Mouse (Mus musculus) liver, embryonic 11.5 days (tissue): Measurements from ENCODE around the gene Ybx2. TPM values are rescaled to one million over a fixed set of nuclear protein-coding genes. Genes with fewer than 3 reads are reported as not detected.
A peak's percentile ranks its signal among the peaks of the same experiment; 100 is the strongest.

Experiments
- ATAC-seq: fragments of 200-750 bp; cut with Nextera tagmentation; replicated peaks from 2 replicates; pipeline ENCODE4 v1.8.0; 2017; ENCODE audit warnings: moderate number of reproducible peaks, mild to moderate bottlenecking, moderate TSS enrichment, moderate library complexity; ENCODE audit not compliant: low FRiP score
- DNase-seq: peaks from one replicate; pipeline ENCODE4 v3.0.0-alpha.2; 2017; ENCODE audit warnings: low spot score
- H3K27ac ChIP-seq: fragments of 300-500 bp; sonication (generic); 2 replicates; pipeline ENCODE4 v1.5.1; 2014; ENCODE audit warnings: mild to moderate bottlenecking, low read depth, low read length, control low read depth
- H3K27me3 ChIP-seq: fragments of 300-500 bp; sonication (generic); replicated peaks from 2 replicates; pipeline ENCODE4 v1.6.1; 2014; ENCODE audit warnings: low read length, mixed read lengths; ENCODE audit not compliant: control insufficient read depth, insufficient read depth
- H3K36me3 ChIP-seq: fragments of 300-500 bp; sonication (generic); 2 replicates; pipeline ENCODE4 v1.6.1; 2014; ENCODE audit warnings: mild to moderate bottlenecking, low read length, moderate library complexity, mixed read lengths; ENCODE audit not compliant: control insufficient read depth, insufficient read depth
- H3K4me1 ChIP-seq: fragments of 300-500 bp; sonication (generic); replicated peaks from 2 replicates; pipeline ENCODE4 v1.6.1; 2014; ENCODE audit warnings: low read length, mixed read lengths; ENCODE audit not compliant: control insufficient read depth, insufficient read depth
- H3K4me2 ChIP-seq: fragments of 300-500 bp; sonication (generic); 2 replicates; pipeline ENCODE4 v1.6.1; 2014; ENCODE audit warnings: mild to moderate bottlenecking, control low read depth, moderate library complexity
- H3K4me3 ChIP-seq: fragments of 300-500 bp; sonication (generic); 2 replicates; pipeline ENCODE4 v1.5.1; 2014; ENCODE audit warnings: low read depth, low read length, control low read depth
- H3K9ac ChIP-seq: fragments of 300-500 bp; sonication (generic); 2 replicates; pipeline ENCODE4 v1.6.1; 2014; ENCODE audit warnings: low read depth, low read length, control low read depth
- H3K9me3 ChIP-seq: fragments of 300-500 bp; sonication (generic); 2 replicates; pipeline ENCODE4 v1.6.1; 2016; ENCODE audit warnings: low read length, inconsistent platforms, mixed read lengths; ENCODE audit not compliant: control insufficient read depth
- WGBS: fragments of 180-500 bp; shearing (Covaris S2); extraction: QIAGEN DNeasy Blood & Tissue Kit; methylation state at CpG from one replicate; pipeline ENCODE4 v1.1.7; 2014; 5-methylcytosine and 5-hydroxymethylcytosine counted together
- microRNA-seq: library from miRNA; unstranded; fragments of <30 nt; microRNA quantifications from one replicate; pipeline ENCODE4, GENCODE M21; 2017; ENCODE audit warnings: borderline number of aligned reads
- polyA plus RNA-seq: library from polyadenylated mRNA; unstranded; fragments of >200 nt; fragmentation: Nextera tagmentation; extraction: Ambion mirVana; gene quantifications from 2 replicates; pipeline ENCODE4 v1.2.1, GENCODE M21; 2014

Ybx2 gene
- polyA plus RNA-seq, 1 experiment from 2014 or later, result 1.7 TPM

DNA sequence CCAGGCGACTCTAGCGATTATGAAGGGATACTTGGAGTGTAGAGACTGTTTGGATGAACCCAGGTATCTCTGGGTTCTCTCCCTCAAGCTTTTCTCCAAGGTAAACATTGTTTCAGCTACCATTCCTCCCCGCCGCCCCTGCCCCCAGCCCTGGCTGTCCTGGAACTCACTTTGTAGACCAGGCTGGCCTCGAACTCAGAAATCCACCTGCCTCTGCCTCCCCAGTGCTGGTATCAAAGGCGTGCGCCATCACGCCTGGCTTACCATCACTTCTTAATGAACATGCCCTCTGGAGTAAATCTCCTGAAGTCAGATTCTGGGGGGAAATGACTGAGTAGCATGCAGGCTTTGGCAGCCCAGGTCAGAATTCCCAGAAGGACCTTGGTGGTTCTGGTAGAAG is 46.6 kb downstream of the Ybx2 start, which contains the start of gene Elp5:
Elp5 (minus strand) TSS at position 293 of the 400 bp plus-strand sequence.
- Histone ChIP-seq H3K4me1 (peaks cover 19% of the 10 kb centered on the region), H3K27ac (peak within 1 kb of the TSS; percentile 99), H3K27me3 (no peaks in the 10 kb centered on the region), H3K36me3 (peaks cover 26% of the 10 kb centered on the region), H3K4me3 (peak within 1 kb of the TSS; percentile 94), H3K4me2 (peak within 1 kb of the TSS; percentile 92), H3K9ac (peak within 1 kb of the TSS; percentile 92), H3K9me3 (no peaks in the 10 kb centered on the region)
- WGBS, result 49% methylated on average over 8 of the region's 8 CpGs
- no peak for ATAC-seq
- no peak for DNase-seq

DNA sequence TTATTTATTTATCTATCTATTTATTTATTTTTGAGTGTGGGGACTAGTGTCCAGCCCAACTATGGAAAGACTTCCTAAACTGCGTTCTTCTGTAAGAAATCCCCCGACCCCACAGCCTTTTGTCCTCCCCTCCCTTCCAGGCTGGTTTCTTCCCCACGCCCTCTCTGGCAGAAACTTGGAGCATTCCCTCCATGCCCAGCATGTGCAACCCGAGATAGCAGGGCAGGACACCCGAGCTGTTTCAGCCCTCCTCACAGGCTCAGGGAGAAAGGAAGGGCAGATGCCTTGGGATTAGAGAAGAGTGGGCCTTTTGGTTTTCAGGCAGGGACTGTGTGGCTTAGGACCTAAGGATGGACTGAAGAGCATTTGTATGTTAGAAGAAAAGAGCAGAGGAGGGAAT is 47.3 kb downstream of the Ybx2 start:
- DNase-seq, result no peak
- H3K9ac ChIP-seq, result peak overlapping the region; percentile 92
- peaks cover 19% of the 10 kb centered on the region for H3K4me1 ChIP-seq
- peak overlapping the region; percentile 92 for H3K4me2 ChIP-seq
- H3K36me3 ChIP-seq, result peaks cover 26% of the 10 kb centered on the region
- no peak for ATAC-seq
- 41% methylated on average over 5 of the region's 5 CpGs for WGBS
- H3K27me3 ChIP-seq, result no peaks in the 10 kb centered on the region
- peak overlapping the region; percentile 94 for H3K4me3 ChIP-seq
- peak overlapping the region; percentile 45; the same call in 1 of the 2 replicates for H3K27ac ChIP-seq
- H3K9me3 ChIP-seq, result no peaks in the 10 kb centered on the region

DNA sequence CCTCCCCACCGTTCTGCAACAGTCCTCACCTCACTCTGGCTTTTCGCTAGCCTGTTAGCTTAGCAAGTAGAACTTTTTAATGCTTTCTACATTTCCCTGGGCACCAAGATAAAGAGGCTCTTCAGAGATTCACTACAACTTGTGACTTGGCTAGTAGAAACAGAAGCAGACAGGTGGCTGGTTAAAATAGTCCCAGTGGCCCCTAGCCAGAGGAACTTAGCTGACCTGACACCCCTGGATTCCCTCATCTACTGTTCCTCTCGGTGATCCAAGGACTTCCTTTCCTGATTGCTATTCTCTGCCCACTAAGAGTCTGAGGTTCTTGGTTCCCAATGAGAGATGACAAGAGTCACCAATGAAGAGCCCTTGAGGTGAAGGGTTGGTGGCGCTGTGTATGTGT is 47.8 kb downstream of the Ybx2 start:
- Histone ChIP-seq H3K36me3 (peaks cover 27% of the 10 kb centered on the region), H3K9me3 (no peaks in the 10 kb centered on the region), H3K9ac (peak overlapping the region; percentile 92; the same call in 1 of the 2 replicates), H3K4me1 (peaks cover 19% of the 10 kb centered on the region), H3K27me3 (no peaks in the 10 kb centered on the region), H3K27ac (peak overlapping the region; percentile 45; the same call in 1 of the 2 replicates), H3K4me2 (peak overlapping the region; percentile 92), H3K4me3 (peak overlapping the region; percentile 94)
- 78% methylated on average over 4 of the region's 4 CpGs for WGBS
- ATAC-seq (no peak), DNase-seq (no peak)

DNA sequence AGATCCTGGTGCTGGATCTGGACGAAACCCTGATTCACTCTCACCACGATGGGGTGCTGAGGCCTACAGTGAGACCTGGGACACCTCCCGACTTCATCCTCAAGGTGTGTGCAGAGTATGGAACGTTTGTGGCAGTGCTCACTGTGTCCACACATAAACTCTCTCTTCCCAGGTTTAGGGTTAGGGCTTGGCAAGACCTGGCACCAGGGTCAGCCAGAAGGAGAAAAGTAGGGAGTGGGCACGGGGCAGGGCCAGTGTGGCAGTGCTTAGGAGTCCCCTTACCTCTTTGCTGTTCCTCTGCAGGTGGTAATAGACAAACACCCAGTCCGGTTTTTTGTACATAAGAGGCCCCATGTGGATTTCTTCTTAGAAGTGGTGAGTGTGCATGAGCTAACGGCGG is 48.8 kb downstream of the Ybx2 start:
- Histone ChIP-seq H3K36me3 (peaks cover 36% of the 10 kb centered on the region), H3K4me3 (no peak overlapping the region), H3K9ac (no peak overlapping the region), H3K27me3 (no peaks in the 10 kb centered on the region), H3K4me2 (no peak overlapping the region), H3K9me3 (no peaks in the 10 kb centered on the region), H3K4me1 (peaks cover 19% of the 10 kb centered on the region), H3K27ac (no peak overlapping the region)
- 86% methylated on average over 8 of the region's 8 CpGs for WGBS
- DNase-seq, result no peak
- ATAC-seq, result no peak

DNA sequence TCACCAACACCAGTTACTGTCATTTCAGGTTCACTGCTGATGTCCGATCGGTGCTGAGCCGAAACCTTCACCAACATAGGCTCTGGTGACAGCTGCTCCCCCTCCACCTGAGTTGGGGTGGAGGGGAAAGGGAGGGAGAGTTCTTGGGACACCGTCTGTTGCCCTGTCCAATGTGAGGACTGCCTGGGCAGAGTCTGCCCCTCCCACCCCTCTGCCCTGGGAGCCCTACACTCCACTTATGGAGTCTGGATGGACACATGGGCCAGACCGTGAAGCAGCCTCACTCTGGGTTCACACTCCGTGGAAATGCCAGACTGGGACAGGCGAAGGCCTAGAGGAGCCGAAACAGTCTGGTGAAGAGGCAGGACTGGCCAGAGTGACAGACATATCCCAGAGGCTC is 54.4 kb downstream of the Ybx2 start:
- no peak overlapping the region for H3K4me3 ChIP-seq

More for the DNA sequence above, 54.4 kb downstream of the Ybx2 start:
- H3K27ac ChIP-seq, result peak overlapping the region; percentile 88; the same call in 1 of the 2 replicates
- no peak overlapping the region for H3K4me2 ChIP-seq
- peaks cover 13% of the 10 kb centered on the region; the same call in 1 of the 2 replicates for H3K4me1 ChIP-seq
- H3K9me3 ChIP-seq, result no peaks in the 10 kb centered on the region
- ATAC-seq (no peak), DNase-seq (no peak)
- no peaks in the 10 kb centered on the region for H3K27me3 ChIP-seq
- H3K36me3 ChIP-seq, result peaks cover 39% of the 10 kb centered on the region
- no peak overlapping the region for H3K9ac ChIP-seq
- 90% methylated on average over 8 of the region's 8 CpGs for WGBS

Small RNA genes within 50 kb of the gene (microRNA-seq; reads per million reads assigned to microRNA genes)
- gene Gm44349, result not detected

Other genes with a start within 250 kb of the Ybx2 start
- 4.5 and 6.0 TPM in 2 replicates for gene Tnfsf12, start 239.9 kb upstream of the Ybx2 start, polyA plus RNA-seq
- 1.7 and 2.6 TPM in 2 replicates for gene Tnfsfm13, start 239.7 kb upstream of the Ybx2 start, polyA plus RNA-seq
- gene Polr2a, start 177.2 kb upstream of the Ybx2 start, polyA plus RNA-seq, result 46.1 and 48.9 TPM in 2 replicates
- gene Slc35g3, start 173.8 kb upstream of the Ybx2 start, polyA plus RNA-seq, result not detected in 2 replicates
- 0.90 and 1.0 TPM in 2 replicates for gene Zbtb4, start 169.9 kb upstream of the Ybx2 start, polyA plus RNA-seq
- 1.3 and 1.4 TPM in 2 replicates for gene Chrnb1, start 139.9 kb upstream of the Ybx2 start, polyA plus RNA-seq
- 1.2 TPM in 2 replicates for gene Fgf11, start 133.9 kb upstream of the Ybx2 start, polyA plus RNA-seq
- 0.96 and 1.2 TPM in 2 replicates for gene Tmem102, start 130.2 kb upstream of the Ybx2 start, polyA plus RNA-seq
- gene Gm39566, start 120.5 kb upstream of the Ybx2 start, polyA plus RNA-seq, result not detected in 2 replicates
- gene Spem2, start 117.3 kb upstream of the Ybx2 start, polyA plus RNA-seq, result not detected in 2 replicates
- not detected in 2 replicates for gene Spem1, start 113.6 kb upstream of the Ybx2 start, polyA plus RNA-seq
- gene Nlgn2, start 98.0 kb upstream of the Ybx2 start, polyA plus RNA-seq, result 2.8 and 3.4 TPM in 2 replicates
- 336 and 370 TPM in 2 replicates for gene Tmem256, start 97.3 kb upstream of the Ybx2 start, polyA plus RNA-seq
- gene Plscr3, start 89.4 kb upstream of the Ybx2 start, polyA plus RNA-seq, result 63.5 and 70.1 TPM in 2 replicates
- gene Tnk1, start 77.1 kb upstream of the Ybx2 start, polyA plus RNA-seq, result 0.57 and 0.62 TPM in 2 replicates
- gene Tmem95, start 57.8 kb upstream of the Ybx2 start, polyA plus RNA-seq, result not detected in 2 replicates
- 2.3 and 3.6 TPM in 2 replicates for gene Kctd11, start 54.4 kb upstream of the Ybx2 start, polyA plus RNA-seq
- gene Acap1, start 40.3 kb upstream of the Ybx2 start, polyA plus RNA-seq, result 8.6 and 8.7 TPM in 2 replicates
- 3.2 and 4.0 TPM in 2 replicates for gene 2810408A11Rik, start 34.8 kb upstream of the Ybx2 start, polyA plus RNA-seq
- 9.5 and 10.5 TPM in 2 replicates for gene Neurl4, start 34.7 kb upstream of the Ybx2 start, polyA plus RNA-seq
- gene Gps2, start 21.9 kb upstream of the Ybx2 start, polyA plus RNA-seq, result 121 and 130 TPM in 2 replicates
- gene Eif5a, start 13.8 kb upstream of the Ybx2 start, polyA plus RNA-seq, result 2,995 and 3,090 TPM in 2 replicates
- 7.0 and 8.3 TPM in 2 replicates for gene Slc2a4, start 12.4 kb downstream of the Ybx2 start, polyA plus RNA-seq
- 4.0 and 5.1 TPM in 2 replicates for gene Cldn7, start 29.0 kb downstream of the Ybx2 start, polyA plus RNA-seq
- gene Ctdnep1, start 45.4 kb downstream of the Ybx2 start, polyA plus RNA-seq, result 20.8 and 24.0 TPM in 2 replicates
- 131 and 146 TPM in 2 replicates for gene Elp5, start 46.7 kb downstream of the Ybx2 start, polyA plus RNA-seq
- 302 and 311 TPM in 2 replicates for gene Gabarap, start 55.3 kb downstream of the Ybx2 start, polyA plus RNA-seq
- 33.2 and 36.6 TPM in 2 replicates for gene Phf23, start 60.0 kb downstream of the Ybx2 start, polyA plus RNA-seq
- gene Dvl2, start 64.8 kb downstream of the Ybx2 start, polyA plus RNA-seq, result 22.1 and 23.3 TPM in 2 replicates
- gene Acadvl, start 79.6 kb downstream of the Ybx2 start, polyA plus RNA-seq, result 85.7 and 89.7 TPM in 2 replicates
- gene Dlg4, start 81.1 kb downstream of the Ybx2 start, polyA plus RNA-seq, result 9.3 and 9.4 TPM in 2 replicates
- gene Asgr1, start 118.3 kb downstream of the Ybx2 start, polyA plus RNA-seq, result 0.40 and 0.66 TPM in 2 replicates
- 4.3 and 5.8 TPM in 2 replicates for gene Asgr2, start 156.8 kb downstream of the Ybx2 start, polyA plus RNA-seq
- 0.63 and 1.5 TPM in 2 replicates for gene Mgl2, start 194.5 kb downstream of the Ybx2 start, polyA plus RNA-seq
- gene Clec10a, start 220.4 kb downstream of the Ybx2 start, polyA plus RNA-seq, result 0.41 and 0.53 TPM in 2 replicates